Mouse (Mus musculus) heart, postnatal 4 days (tissue): ENCODE measurements at regions not wholly inside any gene's neighbourhood (a gene's known extent, or its start where the extent isn't known, plus 50 kb on each side); places are given as distances from the start of the nearest gene placed in this dataset.

ENCODE experiments used
- DNase-seq: peaks from one replicate; pipeline ENCODE4 v3.0.0; 2021

- no peak for DNase-seq
Observed at GRCm38 (mm10) chr1:124652872-124653271, 607.5 kb upstream of the Dpp10 start.

GRCm38 (mm10) chr1:124652251-124652861 lies 607.0 kb upstream of the Dpp10 start:
- no peak for DNase-seq

- no peak for DNase-seq
Observed at GRCm38 (mm10) chr1:124635246-124635768, 589.9 kb upstream of the Dpp10 start.

- no peak for DNase-seq
Observed at GRCm38 (mm10) chr1:124630084-124630483, 584.7 kb upstream of the Dpp10 start.

GRCm38 (mm10) chr1:124584620-124585019 lies 539.3 kb upstream of the Dpp10 start:
- DNase-seq = no peak
